Mouse (Mus musculus): ENCODE measurements around the gene Eri3. TPM values are rescaled to one million over a fixed set of nuclear protein-coding genes. Genes with fewer than 3 reads are reported as not detected.

Gene Eri3
- polyA plus RNA-seq (2012; rRNA removed; ENCODE audit: low replicate concordance), result 108 and 126 TPM in 2 replicates

GRCm38 (mm10) chr4:117550140-117550851, at the start of gene Eri3:
Gene Eri3 (plus strand): TSS chr4:117550365.

DNA sequence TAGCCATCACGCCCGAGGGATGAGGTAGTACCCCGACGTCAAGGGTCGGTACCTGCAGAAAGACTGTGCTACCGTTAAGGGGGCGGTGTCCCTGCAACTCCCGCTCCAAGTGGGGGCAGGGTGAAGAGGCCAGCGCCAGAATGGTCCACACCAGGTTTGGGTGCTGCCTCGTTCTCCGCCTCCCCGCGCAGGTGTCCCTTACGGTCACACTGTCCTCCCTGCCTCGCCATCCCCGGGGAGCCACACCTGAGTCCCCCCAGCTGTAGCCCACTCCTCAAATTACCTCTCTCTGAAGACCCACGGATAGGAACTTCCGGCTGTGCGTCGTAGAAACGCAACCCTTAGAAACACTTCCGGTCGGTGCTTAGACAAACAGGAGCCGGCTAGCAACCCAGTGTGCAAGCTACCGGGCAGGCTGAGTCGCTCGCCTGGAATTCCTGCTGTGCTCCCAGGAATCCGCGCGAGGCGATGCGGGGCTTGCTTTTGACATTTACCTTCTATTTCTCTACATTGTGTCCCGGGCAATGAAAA, 131.8 kb downstream of the Eri3 start, which contains the start of gene Dmap1:
Dmap1 (minus strand) TSS at position 343 of the 531 bp plus-strand sequence.

Other genes with a start within 250 kb of the Eri3 start
- 84.7 and 88.7 TPM in 2 replicates for gene Rnf220, start 53.3 kb upstream of the Eri3 start, polyA plus RNA-seq (2012; rRNA removed; ENCODE audit: low replicate concordance)
- gene Dmap1, start 131.9 kb downstream of the Eri3 start, polyA plus RNA-seq (2012; rRNA removed; ENCODE audit: low replicate concordance), result 15.3 and 16.1 TPM in 2 replicates
- not detected in 2 replicates for gene Gm12845, start 174.0 kb downstream of the Eri3 start, polyA plus RNA-seq (2012; rRNA removed; ENCODE audit: low replicate concordance)
- gene Klf17, start 215.3 kb downstream of the Eri3 start, polyA plus RNA-seq (2012; rRNA removed; ENCODE audit: low replicate concordance), result not detected in 2 replicates

Data from mammary gland, adult 2 months (tissue).